Mouse (Mus musculus) mouse embryonic stem cell (cell line): ENCODE measurements around the gene Shroom3.

Source experiments
- in situ Hi-C, 2 experiments: fragments of 300-500 bp; cut with MboI; formaldehyde crosslinking; loops; 1 replicate in 1 of 2; 3 replicates in 1 of 2; pipeline ENCODE4 v1.14.3; 2019 to 2020; ENCODE audit warnings: low sequenced_read_pairs in 2 of 2, low pct_unique_long_range_greater_than_20kb in 1 of 2, mixed read lengths in 1 of 2; ENCODE audit not compliant: unreplicated experiment in 1 of 2

The Shroom3 gene

DNA sequence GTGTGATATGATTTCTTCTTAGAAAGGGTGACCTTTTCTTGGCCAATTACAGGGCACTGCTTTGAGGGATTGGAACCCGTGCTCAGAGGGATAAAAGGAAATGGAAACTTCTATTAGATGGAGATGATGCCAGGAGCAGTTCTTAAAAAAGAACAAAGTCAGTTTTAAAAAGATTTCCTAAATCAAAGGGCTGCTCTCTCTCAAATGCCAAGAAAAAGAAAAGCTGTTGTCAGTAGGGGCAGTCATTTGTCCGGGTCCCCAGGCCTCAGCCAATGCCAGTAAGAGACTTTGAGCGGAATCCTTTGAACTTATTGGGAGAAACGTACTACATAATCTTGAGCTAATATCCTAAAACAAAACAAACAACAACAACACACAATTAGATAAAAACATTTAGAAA, 181.9 kb downstream of the Shroom3 start:
- in situ Hi-C loops: no loop called here

DNA sequence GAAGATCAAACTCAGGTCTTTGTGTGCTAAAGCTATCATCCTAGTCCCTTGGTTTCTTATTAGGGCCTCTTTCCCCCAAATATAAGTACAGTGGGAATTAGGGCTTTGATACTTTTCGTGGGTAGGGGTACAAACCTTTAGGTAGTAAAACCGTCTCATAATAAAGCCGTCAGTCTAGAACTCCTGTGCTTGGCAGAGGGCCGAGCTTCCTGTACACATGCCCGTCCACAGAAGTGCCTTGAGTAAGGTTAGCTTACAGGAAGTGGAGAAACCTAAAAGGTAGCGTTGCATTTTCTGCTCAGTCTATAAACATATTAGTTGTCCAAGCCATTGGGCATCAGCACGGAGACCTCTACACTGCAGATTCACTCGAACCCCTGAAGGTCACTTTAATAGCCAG, 183.3 kb downstream of the Shroom3 start:
- in situ Hi-C loops: no loop called here

DNA sequence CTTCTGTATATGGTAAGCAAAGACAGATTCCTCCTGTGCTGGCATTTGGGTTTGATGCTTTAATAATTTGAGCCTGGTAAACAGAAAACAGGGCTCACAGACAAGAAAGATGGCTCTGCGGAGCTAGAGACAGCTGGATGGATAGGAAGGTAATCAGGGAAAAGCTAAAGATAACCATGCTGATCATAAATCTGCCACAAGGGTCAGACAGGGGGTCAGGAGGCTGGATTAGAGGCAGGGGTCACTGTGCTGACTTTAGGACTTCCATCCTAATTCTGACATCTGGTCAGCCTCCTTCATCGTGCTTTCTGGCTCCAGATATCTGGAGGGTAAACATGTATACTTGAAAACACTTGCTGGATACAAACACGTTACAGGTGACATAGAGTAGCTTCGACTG, 184.0 kb downstream of the Shroom3 start:
- in situ Hi-C loops: no loop called here

DNA sequence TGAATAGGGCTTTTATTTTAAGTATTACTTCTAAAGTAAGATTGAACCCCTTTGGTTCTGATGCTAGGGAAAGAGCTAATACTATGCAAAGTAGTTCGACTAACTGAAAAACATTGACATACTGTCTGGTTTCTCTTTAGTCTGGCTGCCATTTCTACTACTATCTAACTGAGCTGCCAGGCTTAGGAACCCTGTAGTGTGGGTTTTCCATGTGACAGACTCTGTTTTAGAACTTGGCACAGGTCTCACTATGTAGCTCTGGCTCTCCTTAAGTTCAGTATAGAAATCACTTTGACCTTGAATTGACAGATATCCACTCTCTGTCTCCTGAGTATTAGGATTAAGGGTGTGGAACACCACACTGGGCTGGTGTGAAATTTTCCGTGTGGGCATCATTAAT, 185.0 kb downstream of the Shroom3 start:
- in situ Hi-C loops: no loop called here

DNA sequence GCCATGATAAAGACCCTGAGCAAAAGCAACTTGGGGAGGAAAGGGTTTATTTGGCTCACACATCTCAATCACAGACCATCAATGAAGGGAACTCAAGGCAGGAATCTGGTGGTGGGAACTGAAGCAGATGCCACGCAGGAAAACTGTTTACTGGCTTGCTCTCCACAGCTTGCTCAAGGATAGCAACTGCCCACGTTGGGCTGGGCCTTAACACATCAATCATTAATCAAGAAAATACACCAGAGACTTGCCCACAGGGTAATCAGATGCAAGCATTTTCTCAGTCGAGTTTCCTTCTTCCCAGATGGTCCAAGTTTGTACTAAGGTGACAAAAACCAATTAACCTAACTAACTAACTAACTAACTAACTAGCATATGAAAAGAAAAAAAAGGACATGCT, 187.8 kb downstream of the Shroom3 start:
- in situ Hi-C loops: no loop called here

DNA sequence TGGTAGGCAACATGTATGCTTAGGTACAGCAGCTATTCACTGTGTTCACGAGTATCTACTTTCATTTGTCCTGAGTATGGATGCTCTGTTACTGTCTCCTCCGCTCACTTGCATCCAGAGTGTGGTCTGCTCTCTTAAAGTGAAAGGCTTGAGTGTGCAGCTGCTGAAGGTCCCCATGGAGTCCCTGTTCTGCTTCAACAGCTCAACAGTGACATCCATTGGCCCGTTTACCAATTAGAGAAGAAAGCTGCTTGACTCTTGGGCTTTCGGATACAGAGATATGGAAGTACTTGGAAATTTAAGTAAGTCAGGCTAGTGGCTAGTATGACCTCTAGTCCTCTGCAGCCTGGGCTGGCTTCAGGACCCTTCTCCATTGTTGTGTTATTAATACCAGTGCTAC, 188.9 kb downstream of the Shroom3 start:
- in situ Hi-C loops: no loop called here

DNA sequence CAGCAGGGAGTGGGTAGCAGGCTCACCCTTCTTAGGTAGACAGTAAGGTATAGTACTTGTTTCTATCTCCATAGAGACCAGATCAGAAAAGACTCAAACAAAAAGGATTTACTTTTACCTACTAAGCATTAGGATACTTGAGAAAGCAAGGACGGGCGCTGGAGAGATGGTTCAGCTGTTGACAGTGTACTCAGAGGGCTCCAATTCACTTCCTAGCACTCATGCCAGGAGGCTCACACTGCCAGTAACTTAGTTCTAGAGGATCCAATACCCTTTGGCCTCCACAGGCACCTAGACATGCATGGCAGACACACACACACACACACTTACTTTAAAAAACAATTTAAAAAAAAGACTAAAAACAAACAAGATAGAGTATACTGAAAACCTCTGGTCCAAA, 189.8 kb downstream of the Shroom3 start:
- in situ Hi-C loops: no loop called here

DNA sequence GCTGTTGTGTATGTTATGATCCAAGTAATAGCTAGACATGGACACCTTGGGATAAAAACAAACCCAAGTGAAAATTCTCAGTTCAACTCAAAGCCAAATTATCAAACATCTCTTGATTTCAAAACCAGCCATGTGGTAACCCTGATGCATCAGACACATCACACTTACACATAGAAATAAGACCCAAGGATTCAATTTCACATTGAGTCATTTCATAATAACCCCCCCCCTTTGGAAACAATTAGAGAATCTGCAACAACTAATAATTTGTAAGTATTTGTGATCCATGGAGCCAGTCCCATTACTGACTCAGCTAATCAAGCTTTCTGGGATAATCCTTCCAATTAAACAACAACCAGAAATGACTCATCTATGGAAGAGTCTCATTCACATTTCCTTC, 190.3 kb downstream of the Shroom3 start:
- in situ Hi-C loops: no loop called here

DNA sequence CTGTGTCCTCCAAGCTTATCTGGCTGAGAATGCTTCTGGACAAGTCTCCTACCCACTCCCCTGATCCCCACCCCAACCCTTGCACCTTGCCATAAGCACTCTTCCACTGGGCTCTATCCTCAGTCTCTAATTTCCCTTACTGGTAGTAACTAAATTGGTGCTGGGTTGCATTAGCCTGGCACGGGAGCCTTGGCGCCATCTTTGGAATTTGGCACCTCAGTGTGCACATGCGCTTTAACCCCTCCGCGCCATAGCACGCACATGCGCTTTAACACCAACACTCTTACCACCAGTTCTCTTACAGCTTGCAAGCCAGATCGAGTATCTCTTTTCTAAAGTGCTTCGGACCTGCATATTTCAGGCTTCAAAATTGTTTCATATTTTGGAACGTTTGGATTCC, 192.6 kb downstream of the Shroom3 start:
- in situ Hi-C loops: no loop called here

DNA sequence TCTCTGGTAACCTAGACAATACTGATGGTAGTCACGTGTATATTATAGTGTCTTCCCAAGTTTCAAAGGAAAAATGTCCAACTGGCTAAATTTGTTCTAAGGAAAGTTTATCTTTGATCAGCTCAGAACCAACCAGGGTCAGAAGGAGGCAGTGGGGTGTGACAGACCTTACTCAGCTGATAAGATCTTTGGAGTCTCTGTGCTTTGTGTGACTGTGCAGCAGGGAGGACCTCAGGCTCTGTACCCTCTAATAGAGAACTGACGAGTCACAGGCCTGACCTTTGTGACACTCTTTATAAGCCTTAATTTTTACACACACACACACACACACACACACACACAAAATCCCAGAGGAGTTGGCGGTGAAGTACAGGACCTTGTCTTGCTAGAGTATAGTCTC, 193.9 kb downstream of the Shroom3 start:
- in situ Hi-C loops: no loop called here

DNA sequence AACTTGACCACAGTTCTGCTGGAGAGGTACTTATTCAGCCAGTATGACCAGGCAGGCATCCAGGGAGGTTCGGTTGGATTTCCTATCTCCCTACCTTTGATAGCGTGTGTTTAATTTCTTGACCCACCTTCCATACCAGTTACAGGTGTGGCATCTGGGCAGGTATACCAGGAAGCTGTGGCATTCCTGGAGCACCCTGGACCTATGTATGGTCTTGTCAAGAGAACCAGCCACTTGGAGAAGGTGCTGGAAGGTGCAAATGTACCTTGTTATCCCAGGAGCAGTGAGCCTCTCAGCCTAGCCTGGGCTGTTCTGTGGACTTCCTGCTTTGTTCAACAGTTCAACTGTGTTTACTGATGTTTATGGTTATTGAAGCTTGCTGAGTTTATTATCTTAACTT, 197.2 kb downstream of the Shroom3 start:
- in situ Hi-C loops: no loop called here

DNA sequence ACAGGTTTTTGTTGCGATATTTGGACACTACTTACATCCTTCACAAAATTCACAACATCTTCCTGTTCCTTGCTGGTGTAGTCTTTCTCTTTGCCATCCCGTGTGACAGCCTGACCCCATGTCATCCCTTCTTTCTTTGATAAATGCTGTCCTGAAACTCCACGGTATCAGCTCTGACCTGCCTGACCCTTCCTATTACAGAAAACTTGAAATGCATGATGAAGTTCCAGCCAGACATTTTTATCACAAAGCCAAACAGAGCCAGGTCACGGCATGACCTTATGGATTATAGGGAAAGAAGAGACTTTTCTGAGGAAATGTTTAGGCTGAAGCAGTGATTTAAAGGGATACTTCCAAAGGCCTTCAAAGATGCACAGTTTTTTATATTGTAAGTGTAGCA, 197.7 kb downstream of the Shroom3 start:
- in situ Hi-C loops: no loop called here

DNA sequence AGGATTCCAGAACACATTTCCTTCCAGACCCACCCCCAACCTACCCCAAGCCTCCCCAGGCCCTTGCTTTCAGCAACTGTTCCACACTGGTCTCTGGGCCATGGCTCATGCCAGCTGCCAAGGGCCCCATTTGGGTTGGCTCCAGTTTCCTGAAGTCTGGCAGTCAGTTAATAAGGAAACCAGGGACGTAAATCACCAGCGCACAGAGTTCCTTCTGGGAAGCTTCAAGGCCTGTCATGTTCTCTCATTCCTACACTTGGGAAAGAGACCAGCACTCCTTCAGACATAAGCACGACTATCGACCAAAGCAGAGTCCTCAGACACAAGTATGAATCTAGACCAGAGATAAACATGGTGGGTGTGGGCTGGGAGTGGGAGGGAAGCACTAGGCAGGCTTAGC, 202.9 kb downstream of the Shroom3 start:
- in situ Hi-C loops: no loop called here

DNA sequence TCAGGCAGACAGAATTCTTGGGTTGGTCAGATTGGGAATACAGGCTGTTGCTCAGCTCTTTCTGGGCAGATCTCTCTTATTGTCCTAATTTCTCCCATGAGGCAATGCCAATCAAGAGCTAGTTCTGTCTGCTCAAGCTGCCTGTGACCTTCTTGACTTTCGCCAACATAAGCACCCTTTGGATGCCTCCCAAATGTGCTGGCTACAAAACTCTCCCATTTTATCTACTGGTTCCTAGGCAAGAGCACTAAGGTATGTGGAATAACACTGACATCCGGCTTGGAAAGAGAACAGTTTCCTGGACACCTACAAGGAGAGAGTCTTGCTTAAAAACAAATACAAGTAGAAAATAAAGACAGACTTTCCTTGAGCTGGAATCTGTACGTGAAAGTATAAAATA, 204.3 kb downstream of the Shroom3 start:
- in situ Hi-C loops: no loop called here

DNA sequence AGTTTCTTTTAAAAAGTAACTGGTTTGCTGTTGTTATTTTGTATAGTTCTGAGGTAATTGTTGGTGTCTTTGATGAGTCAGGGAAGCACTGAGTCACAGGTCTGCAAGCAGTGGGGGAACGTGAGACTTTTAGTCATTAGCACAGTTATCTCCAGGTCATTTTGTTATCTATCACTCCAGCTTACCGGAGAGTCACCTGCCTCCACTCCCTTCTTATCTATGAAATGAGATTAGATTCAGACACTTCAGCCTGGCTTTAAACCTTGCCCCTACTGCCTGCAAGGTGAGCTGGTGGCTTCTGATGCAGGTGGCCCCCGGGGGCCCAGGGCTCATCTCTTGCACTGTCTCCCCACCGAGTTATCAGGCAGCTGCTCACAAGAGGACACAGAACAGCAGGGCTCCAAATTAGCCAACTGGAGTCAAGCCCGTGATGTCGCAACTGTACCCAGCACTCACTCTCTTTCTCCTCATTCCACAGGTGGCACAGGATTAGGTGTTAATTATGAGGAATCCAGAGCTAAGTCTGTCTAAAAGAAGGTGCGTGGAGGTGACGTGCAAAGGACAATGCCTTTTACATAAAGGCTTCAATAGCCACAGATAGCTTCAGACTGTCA, 205.5 kb downstream of the Shroom3 start:
- in situ Hi-C loops: no loop called here

DNA sequence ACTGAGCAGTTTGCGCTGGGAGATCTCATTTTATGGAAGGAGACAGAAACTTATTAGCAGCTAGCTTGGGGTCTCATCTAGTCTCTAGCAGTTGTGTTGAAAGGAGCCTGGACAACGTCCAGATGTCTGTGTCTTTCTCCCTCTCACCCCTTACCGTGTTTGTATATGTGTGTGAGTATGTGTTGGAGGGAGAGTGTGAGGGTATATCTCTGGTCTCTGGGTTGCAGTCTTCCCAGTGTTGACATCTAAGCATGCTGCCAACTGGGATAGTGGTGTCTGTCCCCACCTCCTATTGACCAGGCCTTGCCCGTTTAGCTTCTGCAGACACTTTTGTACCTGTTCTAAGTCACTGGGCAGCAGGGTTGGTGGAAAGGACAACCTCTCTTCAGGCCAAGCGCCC, 207.7 kb downstream of the Shroom3 start:
- in situ Hi-C loops: no loop called here

DNA sequence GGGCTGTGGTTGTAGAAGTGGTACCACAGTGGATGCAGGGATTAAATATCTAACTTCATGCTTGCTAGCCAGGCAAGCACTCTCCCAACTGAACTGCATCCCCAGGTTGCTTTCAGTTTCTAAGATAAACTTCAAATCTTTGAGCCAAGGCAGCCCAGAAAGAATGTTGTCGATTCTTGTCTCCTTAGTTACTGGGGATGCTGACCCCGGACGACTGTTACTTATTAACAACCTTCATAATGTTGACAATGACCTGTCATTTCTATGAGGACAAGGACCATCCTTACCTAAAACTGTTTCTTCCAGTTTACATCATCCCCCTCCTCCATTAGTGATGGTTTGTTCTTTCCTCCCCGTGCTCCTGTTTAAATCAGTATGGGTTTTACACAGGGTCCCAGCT, 210.0 kb downstream of the Shroom3 start:
- in situ Hi-C loops: no loop called here

DNA sequence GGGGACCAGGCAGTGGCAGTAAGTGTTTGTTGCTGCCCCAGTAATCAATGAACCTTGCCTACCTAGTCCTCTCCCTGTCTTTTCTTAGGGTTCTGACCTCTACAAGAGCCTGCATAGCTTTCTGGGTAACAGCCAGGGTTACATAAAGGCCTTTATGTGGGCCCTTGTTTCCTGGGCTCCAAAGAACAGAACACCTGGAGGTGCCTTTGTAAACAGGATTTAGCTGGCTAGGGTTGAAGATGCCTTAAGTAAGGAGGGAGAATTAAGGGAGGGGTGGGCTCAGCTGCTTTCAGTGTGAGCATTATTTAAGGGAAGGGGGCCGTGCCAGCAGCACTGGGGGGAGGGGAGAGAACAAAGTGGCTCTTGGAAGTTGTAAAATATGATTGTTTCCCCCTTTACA, 210.5 kb downstream of the Shroom3 start:
- in situ Hi-C loops: no loop called here

DNA sequence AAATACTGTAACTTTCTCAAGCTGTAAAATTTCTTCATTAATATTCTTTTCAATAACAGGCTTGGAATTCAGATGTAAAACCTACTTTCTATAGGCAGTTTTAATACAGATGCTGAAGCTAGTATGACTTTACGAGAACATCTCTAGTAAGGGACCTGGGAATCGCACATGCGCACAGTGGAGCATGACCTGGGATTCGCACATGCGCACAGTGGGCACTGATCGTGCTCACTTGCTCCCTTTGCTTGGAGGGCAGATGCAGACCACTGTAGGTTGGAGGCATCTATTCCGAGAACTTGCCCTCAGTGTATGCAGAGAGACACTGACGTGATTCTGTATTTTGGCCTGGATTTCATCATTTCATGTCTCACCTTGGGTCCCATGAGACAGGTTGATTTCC, 212.6 kb downstream of the Shroom3 start:
- in situ Hi-C loops: no loop called here

DNA sequence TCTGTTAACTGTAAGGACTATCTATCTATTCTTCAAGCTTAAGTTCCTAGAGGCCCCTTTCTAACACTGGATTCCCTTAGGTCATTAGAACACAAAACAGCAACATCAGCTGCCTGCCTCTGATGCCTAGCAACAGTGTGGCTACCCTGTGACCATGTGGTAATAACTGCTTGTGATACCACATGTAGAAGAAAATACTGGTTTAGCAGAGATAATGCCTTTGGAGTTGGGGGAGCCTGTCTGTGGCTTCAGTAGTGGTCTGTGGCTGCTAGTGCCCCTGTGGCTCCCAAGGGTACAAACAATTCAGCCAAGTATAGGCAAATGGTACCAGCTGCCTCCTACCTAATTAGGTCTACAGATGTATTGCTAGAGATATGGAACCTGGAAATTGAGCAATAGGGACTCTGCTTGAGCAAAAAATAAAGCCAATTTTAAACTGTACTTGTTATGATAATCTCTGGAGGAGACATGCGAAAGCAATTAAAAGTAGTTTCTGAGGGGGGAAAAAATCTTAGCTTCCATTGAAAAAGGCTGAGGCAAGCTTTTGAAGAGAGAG, 213.6 kb downstream of the Shroom3 start:
- in situ Hi-C loops: no loop called here
